Mouse (Mus musculus): ENCODE results near the gene Drap1.

Drap1 gene

GRCm38 (mm10) chr19:5448354-5449150, 23.8 kb upstream of the Drap1 start:
- DNase-seq (ENCODE audit: low read depth): peak; percentile 71

DNA sequence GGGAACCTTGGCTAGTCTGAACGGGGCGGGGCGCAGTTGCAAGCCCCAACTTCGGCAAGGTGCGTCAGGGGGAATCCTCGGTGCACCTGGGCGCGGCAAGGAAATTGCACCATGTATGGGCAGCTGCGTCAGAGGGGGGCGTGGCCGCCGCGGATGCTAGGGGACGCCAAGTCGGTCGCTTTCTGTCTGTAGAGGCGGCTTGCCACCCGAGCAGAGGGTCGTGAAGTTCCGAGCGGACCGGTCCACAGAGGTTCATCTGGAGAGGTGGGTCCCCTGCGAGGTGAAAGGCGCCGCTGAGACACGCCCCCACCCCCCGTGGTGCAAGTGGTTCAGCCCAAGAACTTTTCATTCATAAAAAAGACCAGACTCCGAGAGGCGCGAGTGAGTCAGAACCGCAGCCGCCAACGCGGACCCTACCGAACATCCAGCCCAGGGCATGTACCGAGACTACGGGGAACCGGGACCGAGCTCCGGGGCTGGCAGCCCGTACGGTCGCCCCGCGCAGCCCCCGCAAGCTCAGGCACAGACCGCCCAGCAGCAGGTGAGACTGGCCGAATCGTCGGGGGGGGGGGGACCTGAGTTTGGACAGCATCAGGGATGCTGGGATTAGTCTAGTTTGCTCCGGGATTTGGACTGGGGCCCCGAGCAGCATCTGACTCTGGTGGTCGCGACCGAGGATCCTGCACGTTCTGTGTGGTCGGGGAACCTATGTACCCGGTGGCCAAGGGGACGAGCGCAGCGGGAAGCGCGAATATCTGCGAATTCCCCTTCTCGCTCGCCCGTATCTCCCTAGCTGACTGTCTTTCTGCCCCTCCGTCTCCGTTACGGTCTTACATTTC, 23.0 kb upstream of the Drap1 start, which contains the start of gene Fosl1:
Gene Fosl1 (plus strand): TSS at position 33 of the 839 bp plus-strand sequence.
- DNase-seq (ENCODE audit: low read depth): peak; percentile 94

DNA sequence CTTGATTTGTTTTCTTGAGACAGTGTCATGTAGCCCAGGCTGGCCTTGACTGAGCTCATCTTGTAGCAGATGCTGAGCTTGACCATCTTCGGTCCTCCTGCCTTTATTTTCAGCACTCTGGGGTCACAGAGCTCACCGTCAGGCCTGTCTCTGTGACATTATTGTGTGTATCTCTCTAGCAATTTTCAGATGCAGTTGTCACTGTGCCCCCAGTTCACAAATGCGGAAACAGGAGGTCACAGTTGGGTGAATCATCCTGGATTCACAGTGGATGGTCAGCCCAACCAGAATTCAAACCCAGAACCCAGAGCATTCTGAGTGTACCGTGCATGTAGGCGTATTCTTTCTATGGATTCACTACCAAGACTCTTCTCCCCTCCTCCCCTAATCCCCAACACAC, 21.0 kb upstream of the Drap1 start:
- DNase-seq (ENCODE audit: low read depth): no peak

GRCm38 (mm10) chr19:5444954-5445353, 20.2 kb upstream of the Drap1 start:
- no peak for DNase-seq (ENCODE audit: low read depth)

- no peak for DNase-seq (ENCODE audit: low read depth)
Measured at GRCm38 (mm10) chr19:5444371-5444908, 19.7 kb upstream of the Drap1 start.

GRCm38 (mm10) chr19:5433951-5434350, 9.2 kb upstream of the Drap1 start:
- DNase-seq (ENCODE audit: low read depth): no peak

DNA sequence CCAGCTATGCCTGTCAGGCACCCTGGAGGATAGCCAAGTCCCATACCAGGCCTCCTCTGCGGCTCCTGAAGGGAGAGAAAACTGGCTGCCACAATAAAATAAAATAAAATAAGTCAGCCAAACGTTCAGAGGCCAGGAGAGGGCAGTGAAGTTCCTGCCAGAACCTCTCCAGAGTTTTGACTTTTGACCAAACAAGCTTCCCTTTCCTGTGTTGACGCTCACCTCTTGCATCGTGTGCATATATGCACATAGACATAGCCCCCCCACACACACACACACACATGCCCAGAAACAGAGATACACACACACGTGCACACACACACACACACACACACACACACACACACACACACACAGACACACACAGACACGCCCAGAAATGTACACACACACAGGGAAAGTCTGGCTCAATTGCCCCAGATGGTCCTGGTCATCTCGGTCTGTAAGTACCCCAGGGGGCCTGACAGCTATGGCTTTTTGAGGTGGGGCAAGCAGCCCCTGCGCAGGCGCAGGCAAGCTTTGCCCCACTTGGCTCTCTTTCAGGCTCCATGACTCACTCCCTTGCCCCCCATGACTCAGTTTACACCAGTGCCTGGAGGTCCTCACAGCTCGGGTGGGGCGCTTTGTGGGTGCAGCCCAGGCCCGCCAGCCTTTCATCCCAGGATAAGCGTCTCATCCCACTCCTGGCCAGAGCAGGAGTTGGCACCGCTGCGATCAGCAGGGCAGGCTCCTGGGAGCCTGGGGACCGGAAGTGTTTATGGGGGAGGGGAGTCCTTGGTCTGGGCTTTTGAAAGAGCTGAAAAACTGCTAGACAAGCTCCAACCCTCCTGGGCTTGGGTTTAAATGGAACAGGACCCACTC, 8.4 kb upstream of the Drap1 start:
- DNase-seq (ENCODE audit: low read depth): peak; percentile 80

DNA sequence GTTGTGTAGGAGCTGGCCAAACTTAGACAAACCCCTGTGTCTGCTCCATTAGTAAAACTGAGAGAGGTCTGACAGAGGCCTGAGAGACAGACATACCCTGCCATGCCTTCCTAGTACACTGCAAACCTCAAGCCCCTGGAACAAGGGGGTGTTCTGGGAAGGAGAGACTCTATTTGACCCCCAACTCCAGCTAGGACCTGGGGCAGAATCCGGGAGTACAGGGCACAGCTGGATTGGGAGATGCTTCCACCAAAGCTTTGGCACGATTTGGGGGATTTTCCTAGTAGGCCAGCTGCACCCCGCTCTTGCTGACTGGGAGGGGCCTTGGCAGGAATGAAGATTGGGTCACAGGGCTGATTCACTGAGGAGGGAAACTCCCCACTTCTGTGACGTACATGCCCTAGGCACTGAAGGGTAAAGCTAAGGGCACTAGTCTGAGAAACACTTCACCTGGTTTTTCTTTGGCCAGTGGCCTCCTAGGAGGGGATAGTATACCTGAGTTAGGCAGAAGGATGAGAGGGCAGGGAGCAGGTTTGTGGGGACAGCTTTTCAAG, 7.2 kb upstream of the Drap1 start:
- peak; percentile 77 for DNase-seq (ENCODE audit: low read depth)

GRCm38 (mm10) chr19:5430408-5430807, 5.6 kb upstream of the Drap1 start:
- DNase-seq (ENCODE audit: low read depth): no peak

- DNase-seq (ENCODE audit: low read depth): no peak
Measured at GRCm38 (mm10) chr19:5429806-5430205, 5.0 kb upstream of the Drap1 start.

GRCm38 (mm10) chr19:5429219-5429618, 4.4 kb upstream of the Drap1 start:
- DNase-seq (ENCODE audit: low read depth): no peak

- DNase-seq (ENCODE audit: low read depth): peak; percentile 70
Measured at GRCm38 (mm10) chr19:5428083-5428482, 3.3 kb upstream of the Drap1 start.

- no peak for DNase-seq (ENCODE audit: low read depth)
Measured at GRCm38 (mm10) chr19:5426640-5427290, 2.0 kb upstream of the Drap1 start.

DNA sequence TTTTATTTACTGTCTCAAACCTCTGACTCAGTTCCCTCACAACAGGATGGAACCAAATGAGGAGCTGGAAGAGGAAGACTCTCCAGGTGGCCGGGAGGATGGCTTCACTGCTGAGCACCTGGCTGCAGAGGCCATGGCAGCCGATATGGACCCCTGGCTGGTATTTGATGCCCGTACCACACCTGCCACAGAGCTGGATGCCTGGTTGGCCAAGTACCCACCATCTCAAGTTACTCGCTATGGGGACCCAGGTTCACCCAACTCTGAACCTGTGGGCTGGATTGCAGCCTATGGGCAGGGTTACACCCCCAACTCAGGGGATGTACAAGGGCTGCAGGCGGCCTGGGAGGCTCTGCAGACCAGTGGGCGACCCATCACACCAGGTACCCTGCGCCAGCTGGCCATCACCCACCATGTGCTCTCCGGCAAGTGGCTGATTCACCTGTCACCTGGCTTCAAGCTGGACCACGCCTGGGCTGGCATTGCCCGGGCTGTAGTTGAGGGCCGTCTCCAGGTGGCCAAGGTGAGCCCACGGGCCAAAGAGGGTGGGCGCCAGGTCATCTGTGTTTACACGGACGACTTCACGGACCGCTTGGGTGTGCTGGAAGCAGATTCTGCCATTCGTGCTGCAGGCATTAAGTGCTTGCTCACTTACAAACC, 1.3 kb upstream of the Drap1 start:
- DNase-seq (ENCODE audit: low read depth): no peak

DNA sequence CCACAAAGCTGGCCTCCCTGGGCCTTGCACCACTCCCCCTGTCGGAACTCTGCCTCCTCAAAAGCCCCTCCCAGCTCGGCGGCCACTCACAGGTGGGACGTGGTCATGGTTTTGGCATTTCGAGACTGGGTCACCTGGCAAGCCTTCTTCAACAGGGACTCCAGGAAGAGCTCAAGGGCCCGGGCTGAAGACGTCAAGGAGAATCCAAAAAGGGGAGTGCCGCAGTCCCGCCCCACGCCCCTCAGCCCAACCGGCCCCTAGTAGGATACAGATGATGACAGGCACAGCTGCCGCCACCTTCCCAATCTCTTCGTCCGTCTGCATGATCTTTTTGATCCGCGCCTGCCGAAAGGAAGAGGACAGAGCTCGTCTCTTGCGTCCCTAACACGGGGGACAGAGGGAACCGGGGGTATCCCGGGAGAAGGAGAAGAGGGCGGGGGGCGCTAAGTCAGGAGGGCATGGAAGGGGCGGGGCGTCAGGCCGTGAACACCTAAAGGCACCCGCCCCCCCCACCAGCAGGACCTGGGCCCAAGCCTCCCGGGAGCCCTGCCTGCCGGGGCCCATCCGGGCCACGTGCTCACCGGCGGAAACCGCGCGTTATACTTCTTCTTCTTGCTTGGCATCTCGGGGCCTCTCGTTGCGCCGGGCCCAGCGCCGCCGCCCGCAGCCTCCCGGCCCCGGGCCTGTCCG, 542 bp downstream of the Drap1 start:
- DNase-seq (ENCODE audit: low read depth): peak; percentile 82

DNA sequence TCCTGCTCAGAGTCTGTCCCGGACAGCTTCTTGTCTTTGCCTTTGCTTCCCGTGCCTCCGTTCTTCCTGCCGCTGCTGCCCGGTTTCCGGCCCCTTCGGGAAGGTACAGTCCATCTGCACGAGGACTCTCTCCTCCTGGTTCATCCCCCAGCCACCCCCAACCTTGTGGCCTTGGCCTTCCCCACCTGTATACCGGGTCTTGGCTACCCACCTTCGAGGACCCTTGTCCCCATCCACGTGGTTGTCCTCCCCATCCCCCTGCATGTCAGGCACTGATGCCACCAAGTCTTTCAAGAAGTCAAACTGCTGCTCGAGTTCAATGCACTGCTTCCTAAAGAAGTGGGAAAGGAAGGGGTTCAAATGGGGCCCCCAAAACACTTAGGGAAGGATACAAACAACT, 1.2 kb downstream of the Drap1 start:
- no peak for DNase-seq (ENCODE audit: low read depth)

GRCm38 (mm10) chr19:5422895-5423443, 1.8 kb downstream of the Drap1 start:
- no peak for DNase-seq (ENCODE audit: low read depth)

- no peak for DNase-seq (ENCODE audit: low read depth)
Measured at GRCm38 (mm10) chr19:5422267-5422666, 2.5 kb downstream of the Drap1 start.

DNA sequence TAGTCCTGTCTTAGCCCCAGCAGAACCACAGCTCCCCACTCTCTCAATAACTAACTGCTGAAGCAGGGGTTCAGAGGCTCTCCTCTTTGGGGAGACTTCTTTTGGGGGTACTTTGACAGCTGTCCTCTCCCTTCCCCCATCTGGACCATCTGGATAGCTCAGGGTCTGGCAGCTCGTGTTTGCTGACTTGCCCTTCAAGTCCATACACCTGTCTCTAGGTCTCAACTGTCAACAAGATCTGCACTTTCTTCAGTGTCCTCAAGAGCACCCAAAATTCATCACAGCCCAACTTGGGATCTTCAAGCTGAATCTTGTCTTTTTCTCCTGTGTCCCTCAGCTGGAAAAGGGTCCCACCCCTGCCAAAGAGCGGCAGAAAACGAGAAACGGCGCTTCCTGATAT, 3.0 kb downstream of the Drap1 start:
- DNase-seq (ENCODE audit: low read depth): no peak

- DNase-seq (ENCODE audit: low read depth): no peak
Measured at GRCm38 (mm10) chr19:5420579-5420978, 4.2 kb downstream of the Drap1 start.

Data from induced T-regulatory cell, adult 2 months (primary cell).